Mouse (Mus musculus) liver, postnatal 0 days (tissue): Measurements from ENCODE around the gene Gm20388.
A peak's percentile ranks its signal among the peaks of the same experiment; 100 is the strongest.

Experiments
- CTCF ChIP-seq: sonication (generic); IDR thresholded peaks from 2 replicates; pipeline ENCODE4 v1.5.1; 2016; ENCODE audit warnings: antibody characterized with exemption, low read depth
- EP300 ChIP-seq: IDR thresholded peaks from 2 replicates; pipeline ENCODE4 v1.6.1; 2016; ENCODE audit warnings: antibody characterized with exemption, low read depth, mild to moderate bottlenecking

DNA sequence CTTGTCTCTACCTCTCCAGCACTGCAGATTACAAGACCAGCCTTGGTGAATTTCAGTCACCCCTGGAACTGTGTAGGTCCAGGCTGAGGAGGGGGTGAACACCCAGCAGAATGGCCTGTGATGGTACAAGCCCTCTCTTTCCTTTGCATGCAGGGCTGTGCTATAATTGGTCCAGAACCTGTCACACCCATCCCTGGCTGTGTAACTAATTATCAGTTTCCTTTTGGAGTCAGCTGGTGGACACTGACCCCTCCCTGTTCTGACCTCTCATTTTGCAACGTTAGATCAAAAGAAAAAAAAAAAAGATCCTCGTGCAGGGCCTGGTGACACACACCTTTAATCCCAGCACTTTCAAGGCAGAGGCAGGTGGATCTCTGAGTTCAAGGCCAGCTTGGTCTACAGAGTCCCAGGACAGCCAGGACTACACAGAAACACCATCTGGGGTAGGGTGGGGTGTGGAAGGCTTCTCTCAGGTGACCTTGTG, 2032.5 kb downstream of the Gm20388 start:
- no peak for TF ChIP-seq CTCF
- TF ChIP-seq EP300 = peak; percentile 36; the same call in 1 of the 2 replicates
